Mouse (Mus musculus) Muller cell, postnatal 12 days (primary cell): ENCODE results near the gene Ublcp1.
A peak's percentile ranks its signal among the peaks of the same experiment; 100 is the strongest.
"Not testable (repeated sequence)": the region's sequence is repeated elsewhere in the genome, so short reads cannot be mapped to it uniquely, and the experiment has no call there.

Source experiments
- DNase-seq: peaks from one replicate; pipeline ENCODE4 v3.0.0-alpha.2; 2015; ENCODE audit errors: inconsistent ontology term

Ublcp1 gene

DNA sequence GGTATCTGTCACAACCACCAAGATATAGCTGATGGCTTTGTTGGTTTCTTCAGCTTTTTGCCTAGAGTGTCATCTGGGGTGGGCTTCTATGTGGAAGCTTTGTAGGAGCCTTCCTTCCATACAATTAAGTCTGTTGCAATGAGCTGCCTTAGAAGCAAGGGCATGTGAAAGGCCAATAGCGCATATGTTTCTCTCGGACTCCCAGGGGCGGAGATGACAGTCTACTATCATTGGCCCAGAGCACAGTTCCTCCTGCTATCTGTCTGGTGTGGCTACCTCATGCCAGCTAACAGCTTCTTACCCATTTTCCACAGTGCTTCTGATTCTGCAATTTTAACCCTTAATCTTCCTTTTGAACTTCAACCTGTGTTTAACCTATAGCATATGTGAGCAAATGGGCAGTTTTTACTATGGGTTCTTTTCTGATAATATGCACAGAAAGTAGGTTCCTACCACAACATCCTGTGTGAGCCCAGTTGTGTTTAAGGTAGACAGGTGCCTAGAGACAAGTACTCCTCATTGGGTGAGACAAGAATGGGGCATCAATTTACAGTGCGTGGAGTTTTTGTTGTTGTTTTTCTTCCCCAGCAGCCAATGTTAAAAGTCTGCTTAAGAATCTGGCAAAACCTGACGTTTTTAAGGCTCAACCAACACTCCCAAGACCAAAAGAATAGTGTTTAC, 24.5 kb upstream of the Ublcp1 start:
- no peak for DNase-seq

DNA sequence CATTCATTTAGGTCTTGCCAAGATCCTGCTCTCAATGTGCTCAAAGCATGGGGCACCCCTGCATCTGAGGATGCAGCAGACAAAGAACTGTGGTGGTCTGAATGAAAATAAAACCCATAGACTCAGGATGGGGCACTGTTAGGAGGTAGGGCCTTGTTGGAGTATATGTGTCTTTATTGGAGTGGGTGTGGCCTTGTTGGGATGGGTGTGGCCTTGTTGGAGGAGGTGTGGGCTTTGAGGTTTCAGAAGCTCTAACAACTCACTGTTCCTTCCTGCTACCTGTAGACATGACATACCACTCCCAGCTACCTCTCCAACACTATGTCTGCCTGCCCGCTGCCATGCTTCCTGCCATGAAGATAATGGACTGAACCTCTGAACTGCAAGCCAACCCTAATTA, 18.8 kb upstream of the Ublcp1 start:
- DNase-seq, result no peak

DNA sequence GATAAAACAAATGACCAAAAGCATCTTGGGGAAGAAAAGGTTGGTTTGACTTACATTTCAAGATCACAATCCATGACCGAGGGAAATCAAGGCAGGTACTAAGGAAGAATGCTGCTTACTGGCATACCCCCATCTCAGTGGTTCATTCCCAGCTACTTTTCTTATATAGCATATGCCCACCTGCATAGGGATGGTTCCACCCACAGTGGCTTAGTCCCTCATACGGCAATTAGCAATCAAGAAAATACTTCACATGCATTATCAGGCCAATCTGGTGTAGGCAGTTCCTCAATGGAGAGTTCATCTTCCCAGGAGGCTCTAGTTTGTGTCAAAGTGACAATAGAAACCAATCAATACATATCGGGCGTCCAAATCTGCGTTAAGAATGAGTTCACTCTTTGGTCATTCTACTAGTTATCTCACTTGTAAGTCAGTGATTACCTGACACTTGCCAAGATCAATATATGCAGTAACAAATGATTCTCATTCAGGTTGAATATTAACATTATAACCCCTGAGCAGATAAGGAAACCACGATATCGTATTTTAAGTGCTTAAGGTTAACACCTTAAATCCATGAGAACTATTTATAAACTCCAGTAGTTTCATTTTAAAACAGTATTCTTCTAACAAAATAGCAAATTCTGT, 14.9 kb upstream of the Ublcp1 start:
- DNase-seq, result no peak

DNA sequence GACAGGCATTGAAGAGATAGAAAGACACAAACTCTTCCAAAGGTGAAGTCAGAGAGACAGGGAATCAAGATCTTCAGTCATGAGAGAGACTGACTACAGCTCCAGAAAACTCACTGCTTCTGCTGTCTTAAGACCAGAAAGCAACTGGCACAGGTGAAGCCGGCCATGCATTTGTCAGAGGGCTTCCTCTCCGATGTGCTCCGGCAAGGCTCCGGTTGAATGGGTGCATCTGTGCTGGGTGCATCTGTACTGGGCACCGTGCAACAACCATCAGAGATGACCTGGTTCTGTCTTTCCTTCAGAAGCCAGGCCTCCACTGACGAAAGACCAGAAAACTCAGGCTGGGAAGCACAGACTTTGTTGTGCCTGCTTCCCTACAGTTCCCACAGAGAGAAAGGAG, 9.9 kb upstream of the Ublcp1 start:
- DNase-seq, result no peak

DNA sequence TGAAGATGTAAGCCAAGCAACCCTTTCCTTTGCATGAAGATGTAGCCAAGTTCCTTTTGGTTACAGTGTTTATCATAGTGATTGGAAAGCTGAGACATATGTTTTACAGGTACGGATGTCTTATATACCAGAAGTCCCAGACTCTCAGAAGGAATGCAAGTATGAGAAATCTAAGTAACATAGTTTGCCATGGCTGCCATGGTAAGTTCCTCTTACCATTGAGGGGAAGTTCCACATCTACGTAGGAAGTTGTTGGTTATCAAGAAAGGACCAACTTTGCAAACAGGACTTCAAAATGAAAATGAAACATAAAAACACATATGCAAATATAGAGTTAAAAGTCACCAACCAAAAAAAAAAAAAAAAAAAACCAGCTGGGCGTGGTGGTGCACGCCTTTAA, 8.1 kb upstream of the Ublcp1 start:
- DNase-seq, result no peak

DNA sequence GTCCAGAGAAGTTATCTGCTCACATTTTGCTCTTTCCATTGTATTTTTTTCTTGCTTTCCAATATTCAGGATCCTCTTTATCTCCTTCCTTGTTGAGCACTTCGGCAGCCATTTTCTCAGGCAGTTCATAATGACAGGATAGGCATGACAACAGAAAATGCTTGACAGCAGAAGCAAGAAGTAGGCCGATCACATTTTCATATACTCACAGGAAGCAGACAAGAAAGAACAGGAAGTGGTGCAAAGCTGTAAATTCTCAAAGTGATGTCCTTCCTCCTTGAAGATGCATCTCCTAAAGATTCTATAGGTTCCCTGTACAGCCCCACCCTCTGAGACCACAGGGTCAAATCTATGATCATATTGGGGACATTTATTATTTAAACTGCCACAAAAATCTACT, 6.1 kb upstream of the Ublcp1 start:
- DNase-seq, result no peak

DNA sequence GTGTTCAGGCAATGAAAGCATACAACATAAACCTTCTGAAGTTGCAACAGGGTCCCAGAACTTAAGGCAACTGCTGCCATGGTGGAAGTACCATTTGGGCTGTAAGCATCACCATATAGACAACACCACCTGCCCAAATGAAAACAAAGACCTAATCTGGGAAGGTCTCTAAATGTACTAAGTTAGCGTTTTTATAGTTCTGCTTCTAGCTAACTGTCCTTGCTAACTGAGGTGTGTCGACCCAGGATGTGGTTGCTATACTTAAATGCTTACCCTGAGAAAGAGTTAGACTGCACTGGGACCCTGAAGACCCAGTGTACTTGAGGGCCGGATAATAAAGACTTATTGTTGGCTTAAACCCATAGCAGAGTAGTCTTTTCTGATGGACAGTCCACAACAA, 5.2 kb upstream of the Ublcp1 start:
- DNase-seq, result no peak

DNA sequence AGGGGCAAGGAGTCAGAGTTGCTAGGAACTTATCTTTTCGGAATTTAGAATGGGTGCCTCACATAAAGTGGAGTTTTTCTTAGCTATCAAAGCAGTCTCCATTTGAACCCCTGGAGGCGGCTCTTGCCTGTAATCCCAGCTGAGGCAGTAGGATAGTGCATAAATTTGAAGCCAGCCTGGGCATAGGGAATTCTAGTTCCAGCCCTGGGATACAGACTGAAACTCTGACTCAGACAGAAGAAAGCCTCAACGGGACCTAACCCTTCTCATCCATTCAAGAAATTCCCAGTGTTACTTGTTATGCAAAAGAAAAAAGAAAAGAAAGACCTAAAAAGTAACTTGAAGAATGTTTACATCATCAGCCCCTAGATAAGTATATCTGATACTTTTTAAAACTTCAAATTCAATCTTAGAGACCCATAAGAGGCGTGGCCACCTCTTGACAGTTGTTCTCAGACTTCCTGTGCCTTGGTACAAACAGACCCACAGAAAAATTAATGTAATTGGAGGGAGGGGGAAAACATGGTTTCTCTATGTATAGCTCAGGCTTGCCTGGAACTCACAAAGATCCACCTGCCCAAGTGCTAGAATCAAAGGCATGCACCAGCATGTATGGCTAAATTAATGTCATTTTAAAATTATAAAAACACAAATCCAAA, 1.2 kb upstream of the Ublcp1 start:
- no peak for DNase-seq

DNA sequence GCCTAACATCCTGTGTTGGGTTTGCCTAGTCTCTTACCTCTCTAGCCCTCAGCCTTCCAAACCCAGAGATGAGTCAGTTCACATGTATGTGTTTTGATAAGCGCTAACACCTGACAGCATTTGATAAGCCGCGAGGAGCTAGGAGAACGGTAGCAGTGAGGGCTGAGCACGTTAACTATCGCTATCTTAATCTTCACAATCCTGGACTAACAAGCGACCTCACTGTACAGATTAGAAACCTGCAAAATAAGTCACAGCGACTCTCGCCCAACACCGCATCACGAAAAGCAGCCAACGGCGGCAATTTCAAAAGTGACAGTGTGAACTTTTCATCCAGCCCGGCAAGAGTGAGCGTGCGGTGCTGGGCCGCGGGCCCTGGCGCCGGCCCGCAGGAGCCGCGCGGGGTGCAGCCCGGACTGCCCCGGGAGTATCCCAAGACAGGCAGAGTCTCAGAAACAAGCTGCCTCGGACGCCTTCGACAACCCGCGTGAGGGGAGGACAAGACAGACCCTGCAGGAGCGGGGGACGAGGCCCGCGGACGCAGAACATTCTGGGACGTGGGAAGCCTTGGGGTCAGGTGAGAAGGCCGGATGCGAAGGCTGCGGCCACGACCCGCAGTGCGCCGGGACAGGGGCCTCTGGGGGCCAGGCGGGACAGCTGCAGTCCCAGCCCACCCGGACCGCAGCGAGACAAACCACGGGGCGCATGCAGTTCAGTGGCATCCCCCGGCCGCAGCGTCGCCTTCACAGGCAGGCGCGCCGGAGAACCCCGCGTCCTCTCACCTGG, 459 bp downstream of the Ublcp1 start:
- no peak for DNase-seq

DNA sequence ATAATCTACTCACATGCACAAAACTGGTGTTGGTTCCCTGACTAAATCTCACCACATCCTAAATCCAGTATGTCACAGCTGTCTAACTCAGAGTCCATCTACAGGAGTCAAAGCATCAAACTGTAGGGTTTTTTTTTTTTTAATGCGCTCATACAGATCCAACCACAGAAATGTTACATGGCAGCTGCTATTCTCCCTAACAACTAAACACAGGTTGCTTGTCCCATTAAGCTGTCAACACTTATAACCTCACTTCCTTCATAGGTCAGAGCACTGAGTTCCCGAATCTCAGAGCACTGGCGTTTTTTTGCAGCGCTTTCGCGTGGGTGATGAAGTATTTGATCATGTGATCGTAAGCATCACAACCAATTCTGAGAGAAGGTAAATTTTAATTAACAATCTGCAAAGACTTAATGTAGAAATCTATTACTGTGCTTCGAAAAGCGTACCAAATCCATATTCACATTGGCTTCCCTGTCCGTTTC, 1.9 kb downstream of the Ublcp1 start:
- no peak for DNase-seq

DNA sequence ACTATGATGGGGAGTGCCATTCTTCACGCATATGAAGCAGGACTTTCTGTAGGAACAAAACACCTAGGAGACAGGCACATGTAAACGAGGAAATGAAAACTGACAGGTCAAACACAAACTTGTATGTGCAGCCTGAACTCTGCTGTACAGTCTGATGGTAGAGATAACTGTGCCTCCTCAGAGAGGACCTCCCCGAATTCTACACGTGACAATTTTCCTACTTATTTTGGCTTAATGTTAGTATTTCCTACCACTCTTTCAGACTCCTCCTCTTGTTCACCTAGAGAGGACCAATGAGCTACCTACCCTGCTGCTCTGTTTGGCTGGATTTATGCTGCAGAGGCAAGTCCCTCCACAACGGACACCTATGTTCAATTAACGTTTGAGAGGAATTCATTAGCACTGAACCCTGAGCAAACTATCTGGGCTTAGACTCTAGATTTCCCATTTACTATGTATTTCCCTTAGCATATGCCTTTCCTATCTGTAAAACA, 3.3 kb downstream of the Ublcp1 start:
- DNase-seq, result no peak

DNA sequence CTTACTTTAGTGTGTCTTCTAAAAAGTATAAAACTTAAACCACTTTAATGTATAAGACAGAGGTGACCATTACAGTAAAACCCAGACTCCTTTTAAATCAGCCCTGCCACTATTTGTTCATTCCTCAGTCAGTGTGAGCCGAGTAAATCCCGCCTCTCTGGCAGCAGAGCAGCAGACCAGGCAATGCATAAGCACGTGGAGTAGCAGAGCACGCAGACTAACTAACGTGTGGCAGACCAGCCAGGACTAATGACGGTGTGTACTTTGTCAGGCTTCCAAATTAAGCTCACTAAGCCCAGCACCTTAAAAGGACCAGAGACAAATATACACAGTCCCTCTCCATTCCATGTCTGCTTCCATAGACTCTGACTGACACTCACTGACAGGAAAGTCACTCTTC, 8.8 kb downstream of the Ublcp1 start:
- DNase-seq, result no peak

DNA sequence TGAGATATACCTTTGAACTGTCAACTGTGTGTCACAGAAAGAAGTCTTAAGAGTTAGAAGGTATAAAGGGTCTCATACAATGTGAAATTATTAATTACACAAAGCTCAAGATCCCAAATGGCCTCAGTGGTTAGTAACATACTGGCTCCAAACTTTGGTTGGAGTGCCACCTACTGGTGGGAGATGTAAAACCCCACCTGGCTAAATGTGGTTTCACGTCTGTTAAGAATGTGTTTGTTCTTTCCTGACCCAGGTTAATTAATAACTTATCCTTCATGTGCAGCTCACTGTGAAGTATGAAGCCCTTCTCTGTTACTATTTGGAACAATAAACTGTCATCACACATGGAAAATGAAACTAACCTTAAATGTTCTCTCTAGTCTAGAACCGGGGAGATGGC, 16.9 kb downstream of the Ublcp1 start:
- DNase-seq, result peak; percentile 23

DNA sequence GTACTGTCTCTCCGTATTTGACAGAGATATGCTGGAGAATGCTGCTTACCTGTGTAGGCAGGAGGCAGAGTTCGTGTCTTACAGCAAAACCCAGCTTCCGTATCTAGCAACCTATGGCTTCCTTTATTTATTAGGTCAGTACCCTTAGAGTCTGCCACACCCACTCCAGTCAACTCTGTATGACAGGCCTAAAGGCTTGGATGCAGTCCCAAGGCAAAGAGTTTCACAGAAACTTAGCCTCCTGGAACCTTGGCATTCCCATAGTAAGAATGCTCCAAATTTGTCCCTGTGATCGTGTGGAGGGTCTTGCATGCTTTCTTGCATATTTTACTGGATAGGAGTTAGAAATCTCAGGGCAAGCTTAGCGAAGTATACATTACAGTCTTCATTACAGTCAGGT, 18.3 kb downstream of the Ublcp1 start:
- DNase-seq, result not testable (repeated sequence)

DNA sequence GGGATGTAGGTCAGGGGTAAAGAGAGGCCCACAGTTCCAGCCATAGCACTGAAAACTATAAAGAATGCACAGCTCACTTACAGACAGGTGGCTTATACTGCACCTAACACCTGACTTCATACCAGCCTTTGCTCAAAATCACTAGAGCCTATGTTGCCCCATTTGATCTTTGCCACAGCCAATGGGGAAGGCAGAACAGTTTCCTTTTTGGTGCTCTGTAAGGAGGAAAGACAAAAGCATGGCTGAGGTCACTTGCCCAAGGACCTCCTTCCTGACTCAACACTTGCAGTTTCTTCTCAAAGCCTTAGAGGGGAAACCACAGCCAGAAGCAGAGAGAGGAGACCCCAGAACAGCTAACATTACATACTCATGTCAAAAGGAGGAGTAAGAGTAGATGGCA, 19.3 kb downstream of the Ublcp1 start:
- no peak for DNase-seq

DNA sequence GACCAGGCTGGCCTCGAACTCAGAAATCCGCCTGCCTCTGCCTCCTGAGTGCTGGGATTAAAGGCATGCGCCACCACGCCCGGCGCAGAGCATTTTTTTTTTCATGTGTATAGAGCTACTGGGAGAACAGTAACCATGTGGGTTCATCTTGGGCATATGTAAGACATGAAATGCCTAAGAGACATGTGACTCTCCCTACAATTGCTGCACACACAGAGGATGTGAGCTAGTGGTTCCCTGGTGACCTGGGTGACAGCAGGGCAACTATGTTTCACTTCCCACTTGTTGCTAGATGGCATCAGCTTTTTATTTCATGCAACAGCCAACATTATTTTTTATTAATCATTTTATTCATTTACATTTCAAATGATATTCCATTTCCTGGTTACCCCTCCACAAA, 32.5 kb downstream of the Ublcp1 start:
- no peak for DNase-seq

DNA sequence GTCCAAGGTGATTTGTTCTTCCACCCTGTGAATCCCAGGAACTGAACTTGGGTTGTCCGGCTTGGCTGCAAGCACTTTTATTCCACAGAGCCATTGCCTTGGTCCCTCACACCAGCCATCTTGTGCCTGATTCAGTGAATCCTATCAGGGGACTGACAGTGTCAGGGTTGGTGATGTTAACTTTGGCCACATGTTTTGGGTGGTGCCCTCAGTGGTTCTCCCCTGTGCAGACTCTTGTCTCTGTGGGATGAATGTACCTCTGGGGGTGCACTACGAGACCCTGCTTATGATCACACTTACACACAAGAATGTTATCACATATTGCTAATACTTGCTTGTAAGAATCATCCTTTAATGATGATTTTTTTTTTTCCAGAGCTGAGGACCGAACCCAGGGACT, 40.3 kb downstream of the Ublcp1 start:
- DNase-seq, result no peak

DNA sequence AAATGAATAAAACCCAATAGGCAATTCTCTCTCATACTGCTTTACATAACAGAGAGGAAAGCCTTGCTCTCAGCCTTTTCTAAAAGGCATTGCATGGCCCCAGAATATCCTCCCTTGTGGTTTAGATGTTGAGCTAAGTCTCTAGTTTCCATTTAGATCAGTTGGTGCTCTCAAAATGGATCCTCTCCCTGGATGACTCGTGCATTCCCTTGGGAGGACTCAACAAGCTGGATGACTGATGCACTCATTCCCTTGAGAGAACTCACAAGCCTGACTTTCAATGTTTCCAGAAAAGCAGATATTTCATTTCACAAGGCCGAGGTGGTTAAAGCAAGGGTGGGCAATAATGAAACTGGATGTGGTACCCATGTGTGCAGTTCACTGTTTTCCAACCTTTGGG, 42.3 kb downstream of the Ublcp1 start:
- peak; percentile 37 for DNase-seq

DNA sequence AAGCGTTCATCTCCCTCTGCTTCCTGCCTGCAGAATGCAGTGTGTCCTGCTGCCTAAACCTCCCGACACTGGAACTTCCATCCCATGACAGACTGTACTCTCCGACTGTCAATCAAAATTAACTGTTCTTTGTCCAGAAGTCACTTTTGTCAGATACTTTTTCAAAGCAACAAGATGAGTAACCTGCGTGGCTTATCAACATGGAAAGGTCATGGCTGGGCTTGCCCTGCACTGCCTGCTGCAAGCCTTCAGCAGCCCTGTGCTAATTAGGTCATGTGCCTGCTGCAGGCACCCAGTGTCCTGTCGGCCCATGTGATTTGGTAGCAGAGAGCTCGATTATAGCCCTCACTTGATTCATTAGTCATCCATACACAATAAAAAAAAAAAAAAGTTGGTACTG, 44.7 kb downstream of the Ublcp1 start:
- DNase-seq, result no peak

DNA sequence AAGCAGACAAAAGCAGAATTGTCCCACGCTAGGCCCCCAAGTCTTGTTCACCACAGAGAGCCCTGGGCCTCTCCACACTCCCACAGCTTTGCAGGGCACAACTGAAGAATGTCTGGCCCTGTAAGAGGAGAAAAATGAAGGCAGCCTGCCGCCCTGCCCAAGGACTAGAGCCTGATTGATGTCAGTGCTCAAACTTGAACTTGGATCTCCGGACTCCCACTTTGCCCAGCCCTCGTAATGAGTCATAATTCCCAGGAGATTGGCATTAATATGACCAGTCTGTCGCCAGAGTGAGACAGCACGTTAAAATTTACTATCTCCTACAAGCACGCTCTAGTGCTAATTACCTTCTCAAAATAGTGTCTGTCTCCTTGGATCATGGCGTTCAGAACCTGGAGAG, 45.3 kb downstream of the Ublcp1 start:
- no peak for DNase-seq

DNA sequence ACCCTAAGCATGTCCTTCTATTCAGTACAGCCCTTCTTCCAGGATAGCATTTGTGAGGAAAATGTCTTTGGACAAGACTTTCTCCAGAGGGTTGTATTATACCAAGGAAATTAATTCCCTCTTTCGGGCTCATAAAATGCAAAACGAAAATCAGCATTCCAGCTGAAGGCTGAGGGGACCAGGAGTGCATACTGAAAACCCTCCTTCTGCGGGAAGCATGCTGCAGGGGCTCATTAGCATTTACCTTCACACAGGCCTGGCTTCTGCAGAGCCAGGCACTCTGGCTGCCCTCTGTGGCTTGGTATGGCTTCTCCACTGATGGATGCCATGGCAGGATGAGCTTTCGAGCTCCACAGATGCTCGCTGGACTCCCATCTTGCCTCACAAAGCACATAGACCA, 46.3 kb downstream of the Ublcp1 start:
- no peak for DNase-seq

DNA sequence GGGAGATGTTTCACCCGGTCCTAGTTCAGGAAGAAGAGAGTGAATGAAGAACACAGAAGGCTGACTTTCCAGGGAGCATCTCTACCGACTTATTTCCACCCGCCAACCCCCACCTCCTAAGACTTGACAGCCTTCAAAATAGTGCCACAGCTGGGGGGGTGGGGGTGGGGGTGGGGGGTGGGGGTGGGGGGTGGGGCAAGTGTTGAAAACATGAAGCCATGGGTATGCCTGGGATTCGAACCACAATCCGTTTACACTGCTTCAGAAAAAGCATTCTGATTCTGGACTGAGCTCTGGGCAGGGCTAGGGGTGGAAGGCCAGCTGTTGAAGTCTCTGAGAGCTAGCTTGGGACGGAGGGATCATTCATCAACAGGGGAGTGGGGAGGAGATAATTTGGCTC, 47.0 kb downstream of the Ublcp1 start:
- no peak for DNase-seq
